Mouse (Mus musculus) left cerebral cortex, adult 18-20 months (tissue): ENCODE data around the gene Tradd. TPM values are rescaled to one million over a fixed set of nuclear protein-coding genes. Genes with fewer than 3 reads are reported as not detected.

Experiments
- DNase-seq, 2 experiments: peaks; one replicate each; pipeline ENCODE4 v3.0.0; 2021 to 2022; ENCODE audit warnings: low spot score in 2 of 2, mixed read lengths in 1 of 2
- total RNA-seq, 2 experiments: library from RNA; stranded (reverse); gene quantifications; 2 replicates each; pipeline ENCODE4 v1.2.3; 2021

Tradd gene
- total RNA-seq, 2 experiments from 2014 or later, result 7.6 to 8.9 TPM

GRCm38 (mm10) chr8:105275387-105275786, 11.0 kb upstream of the Tradd start:
- DNase-seq, result no peak

GRCm38 (mm10) chr8:105270916-105271186, 6.4 kb upstream of the Tradd start:
- DNase-seq, result no peak

- no peak for DNase-seq
Measured at GRCm38 (mm10) chr8:105270101-105270915, 5.9 kb upstream of the Tradd start.

- peak; percentile 68 to 78 for DNase-seq
Measured at GRCm38 (mm10) chr8:105269461-105269947, 5.1 kb upstream of the Tradd start, which contains the start of gene Hsf4. Hsf4 (plus strand) TSS chr8:105269801.

- DNase-seq, result no peak
Measured at GRCm38 (mm10) chr8:105269075-105269458, 4.7 kb upstream of the Tradd start.

- peak; percentile 79 to 89 for DNase-seq
Measured at GRCm38 (mm10) chr8:105268342-105269074, 4.1 kb upstream of the Tradd start.

GRCm38 (mm10) chr8:105266775-105267174, 2.4 kb upstream of the Tradd start:
- no peak for DNase-seq

GRCm38 (mm10) chr8:105265128-105265527, 719 bp upstream of the Tradd start:
- DNase-seq, result no peak

- DNase-seq, result no peak
Measured at GRCm38 (mm10) chr8:105263244-105263912, 1.0 kb downstream of the Tradd start.

GRCm38 (mm10) chr8:105261326-105261980, 3.0 kb downstream of the Tradd start:
- DNase-seq, result no peak

- no peak for DNase-seq
Measured at GRCm38 (mm10) chr8:105260371-105261099, 3.9 kb downstream of the Tradd start.

GRCm38 (mm10) chr8:105259721-105260320, 4.6 kb downstream of the Tradd start:
- peak; percentile 74 for DNase-seq

GRCm38 (mm10) chr8:105258911-105259720, 5.3 kb downstream of the Tradd start:
- peak in 1 of 2 experiments; percentile 48 for DNase-seq

GRCm38 (mm10) chr8:105257318-105258114, 6.9 kb downstream of the Tradd start:
- no peak for DNase-seq

- no peak for DNase-seq
Measured at GRCm38 (mm10) chr8:105254966-105255350, 9.5 kb downstream of the Tradd start, which contains the start of gene B3gnt9. B3gnt9 (minus strand) TSS chr8:105255153.

- peak; percentile 91 to 92 for DNase-seq
Measured at GRCm38 (mm10) chr8:105254152-105254965, 10.1 kb downstream of the Tradd start.

- DNase-seq, result no peak
Measured at GRCm38 (mm10) chr8:105253766-105254151, 10.7 kb downstream of the Tradd start.
